Mouse (Mus musculus): ENCODE results near the gene Als2cl.

Als2cl gene

GRCm38 (mm10) chr9:110879191-110879920 is at the start of gene Als2cl:
Als2cl (plus strand) TSS chr9:110879870.
- no peak for DNase-seq (ENCODE audit: low read depth, low spot score)

- DNase-seq (ENCODE audit: low read depth, low spot score): peak; percentile 62
Observed at GRCm38 (mm10) chr9:110833021-110833420, 46.6 kb upstream of the Als2cl start.

- no peak for DNase-seq (ENCODE audit: low read depth, low spot score)
Observed at GRCm38 (mm10) chr9:110834411-110834810, 45.3 kb upstream of the Als2cl start, which contains the start of gene Prss45. Prss45 (plus strand) TSS chr9:110834588.

- DNase-seq (ENCODE audit: low read depth, low spot score): no peak
Observed at GRCm38 (mm10) chr9:110834961-110835360, 44.7 kb upstream of the Als2cl start.

GRCm38 (mm10) chr9:110836112-110836511 is 43.6 kb upstream of the Als2cl start:
- no peak for DNase-seq (ENCODE audit: low read depth, low spot score)

GRCm38 (mm10) chr9:110840905-110841304 is 38.8 kb upstream of the Als2cl start:
- DNase-seq (ENCODE audit: low read depth, low spot score): no peak

GRCm38 (mm10) chr9:110841438-110841837 is 38.2 kb upstream of the Als2cl start:
- DNase-seq (ENCODE audit: low read depth, low spot score): no peak

GRCm38 (mm10) chr9:110844206-110844605 is 35.5 kb upstream of the Als2cl start, which contains the start of gene Prss46:
Prss46 (plus strand) TSS chr9:110844506.
- DNase-seq (ENCODE audit: low read depth, low spot score): no peak

GRCm38 (mm10) chr9:110849162-110849561 is 30.5 kb upstream of the Als2cl start:
- no peak for DNase-seq (ENCODE audit: low read depth, low spot score)

- DNase-seq (ENCODE audit: low read depth, low spot score): no peak
Observed at GRCm38 (mm10) chr9:110855903-110856302, 23.8 kb upstream of the Als2cl start.

GRCm38 (mm10) chr9:110856920-110857319 is 22.8 kb upstream of the Als2cl start:
- no peak for DNase-seq (ENCODE audit: low read depth, low spot score)

GRCm38 (mm10) chr9:110857781-110858472 is 21.7 kb upstream of the Als2cl start, which contains the start of gene Prss50:
Prss50 (plus strand) TSS chr9:110857967.
- DNase-seq (ENCODE audit: low read depth, low spot score): peak; percentile 61

- no peak for DNase-seq (ENCODE audit: low read depth, low spot score)
Observed at GRCm38 (mm10) chr9:110858523-110858922, 21.1 kb upstream of the Als2cl start.

GRCm38 (mm10) chr9:110858967-110859596 is 20.6 kb upstream of the Als2cl start:
- DNase-seq (ENCODE audit: low read depth, low spot score): no peak

- DNase-seq (ENCODE audit: low read depth, low spot score): no peak
Observed at GRCm38 (mm10) chr9:110871030-110871429, 8.6 kb upstream of the Als2cl start.

- DNase-seq (ENCODE audit: low read depth, low spot score): no peak
Observed at GRCm38 (mm10) chr9:110873681-110874659, 5.7 kb upstream of the Als2cl start.

GRCm38 (mm10) chr9:110874660-110875191 is 4.9 kb upstream of the Als2cl start:
- no peak for DNase-seq (ENCODE audit: low read depth, low spot score)

GRCm38 (mm10) chr9:110875288-110875695 is 4.4 kb upstream of the Als2cl start:
- DNase-seq (ENCODE audit: low read depth, low spot score): no peak

GRCm38 (mm10) chr9:110877353-110877752 is 2.3 kb upstream of the Als2cl start:
- no peak for DNase-seq (ENCODE audit: low read depth, low spot score)

GRCm38 (mm10) chr9:110877888-110878287 is 1.8 kb upstream of the Als2cl start:
- no peak for DNase-seq (ENCODE audit: low read depth, low spot score)
